Mouse (Mus musculus): ENCODE results near the gene Olfr1221. TPM values are rescaled to one million over a fixed set of nuclear protein-coding genes. Genes with fewer than 3 reads are reported as not detected.
"Not testable (repeated sequence)": the region's sequence is repeated elsewhere in the genome, so short reads cannot be mapped to it uniquely, and the experiment has no call there.

Olfr1221 gene
- total RNA-seq (2021): not detected

- intact Hi-C loops (cut with DNase I): no loop called here
- DNase-seq: no peak
Observed at GRCm38 (mm10) chr2:89117183-89117582, at the start of gene Olfr1221. Gene Olfr1221 (minus strand): TSS chr2:89117283.

- DNase-seq; intact Hi-C loops (cut with DNase I): not testable (repeated sequence)
Observed at GRCm38 (mm10) chr2:89164711-89165110, 47.6 kb upstream of the Olfr1221 start.

GRCm38 (mm10) chr2:89163991-89164390 is 46.9 kb upstream of the Olfr1221 start, which contains the start of gene Olfr1224-ps1:
Gene Olfr1224-ps1 (minus strand): TSS chr2:89164091.
- intact Hi-C loops (cut with DNase I); DNase-seq: not testable (repeated sequence)

DNA sequence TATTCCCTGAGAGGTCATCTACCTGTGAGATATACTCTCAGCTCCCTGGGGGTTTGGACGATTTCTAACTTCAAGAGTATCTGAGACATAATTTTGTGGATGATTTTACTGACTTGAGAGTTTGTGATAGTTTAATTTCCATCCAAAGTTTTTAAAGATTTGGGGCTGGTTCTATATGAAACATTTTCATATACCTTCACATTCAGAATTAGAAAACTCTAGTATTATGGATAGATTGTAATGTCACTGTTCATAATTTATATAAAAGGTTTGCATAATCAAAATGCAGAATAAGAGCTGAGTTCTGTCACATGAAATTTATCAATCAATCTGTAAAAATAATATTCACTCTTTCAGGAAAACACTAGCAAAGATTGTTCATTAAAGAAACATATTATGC is 34.4 kb upstream of the Olfr1221 start, which contains the start of gene Olfr1223:
TSS of gene Olfr1223 (minus strand) at position 101 of the 400 bp plus-strand sequence.
- no peak for DNase-seq
- intact Hi-C loops (cut with DNase I): no loop called here

DNA sequence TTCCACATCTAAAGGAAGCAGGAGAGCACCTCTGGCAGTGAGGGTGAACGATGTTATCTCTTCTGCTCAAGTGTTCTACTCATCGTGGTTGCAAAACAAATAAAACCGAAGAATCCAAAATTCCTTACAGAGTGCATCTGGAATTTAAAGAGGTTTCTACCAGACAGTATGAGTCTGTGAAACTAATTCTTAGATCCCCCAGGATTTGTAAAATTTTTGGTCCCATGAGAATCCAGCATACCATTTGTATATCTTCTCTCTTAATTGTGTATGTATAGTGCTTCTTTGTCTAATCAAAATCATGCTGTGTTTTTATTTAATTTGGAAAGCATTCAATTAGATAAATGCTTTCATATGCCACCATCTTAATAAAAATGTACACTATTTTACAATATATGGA is 15.9 kb upstream of the Olfr1221 start, which contains the start of gene Olfr1222:
TSS of gene Olfr1222 (minus strand) at position 101 of the 400 bp plus-strand sequence.
- intact Hi-C loops (cut with DNase I): no loop called here
- DNase-seq: no peak

GRCm38 (mm10) chr2:89106735-89107134 is 10.3 kb downstream of the Olfr1221 start, which contains the start of gene Olfr1220:
Gene Olfr1220 (minus strand): TSS chr2:89106835.
- intact Hi-C loops (cut with DNase I): no loop called here
- DNase-seq: no peak

- intact Hi-C loops (cut with DNase I): no loop called here
- no peak for DNase-seq
Observed at GRCm38 (mm10) chr2:89105651-89106050, 11.4 kb downstream of the Olfr1221 start.

- intact Hi-C loops (cut with DNase I): no loop called here
Observed at GRCm38 (mm10) chr2:89093848-89094247, 23.2 kb downstream of the Olfr1221 start.

DNA sequence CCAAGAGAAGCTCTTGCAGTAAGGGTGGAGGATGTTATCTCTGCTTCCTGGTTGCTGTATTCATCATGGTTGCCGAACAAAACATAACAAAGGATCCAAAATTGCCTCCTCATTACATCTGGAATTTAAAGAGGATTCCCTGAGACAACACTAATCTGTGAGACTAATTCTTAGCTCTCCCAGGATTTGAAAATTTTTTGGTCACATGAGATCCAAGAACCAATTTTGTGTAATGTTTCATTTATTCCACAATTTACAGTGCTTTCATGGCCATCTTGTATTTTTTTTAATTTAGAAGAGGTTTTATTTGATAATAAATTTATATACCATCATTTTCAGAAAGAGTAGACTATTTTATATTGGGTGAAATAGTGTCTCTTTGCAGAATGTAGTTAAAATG is 33.7 kb downstream of the Olfr1221 start, which contains the start of gene Olfr1219:
TSS of gene Olfr1219 (minus strand) at position 101 of the 400 bp plus-strand sequence.
- intact Hi-C loops (cut with DNase I): no loop called here
- DNase-seq: no peak

More at GRCm38 (mm10) chr2:89093848-89094247, 23.2 kb downstream of the Olfr1221 start:
- no peak for DNase-seq

DNA sequence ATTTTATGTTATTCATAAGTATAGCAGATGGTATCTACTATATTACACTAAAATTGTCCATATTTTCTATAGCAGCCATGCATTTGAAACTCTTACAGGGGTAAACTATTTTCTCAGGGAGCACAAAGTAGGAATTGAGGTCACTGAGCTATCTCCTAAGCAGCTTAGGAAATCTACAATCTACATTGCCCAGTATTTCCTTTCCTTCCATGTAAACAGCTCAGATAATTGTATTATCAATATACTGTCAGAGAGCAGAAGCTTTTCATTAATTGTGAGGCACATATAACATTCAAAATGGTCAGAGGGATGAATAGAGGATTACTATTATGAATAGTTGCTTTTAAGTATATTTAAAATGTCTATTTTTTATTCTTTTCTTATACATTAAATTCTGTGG is 35.6 kb downstream of the Olfr1221 start:
- DNase-seq: no peak
- intact Hi-C loops (cut with DNase I): no loop called here

- intact Hi-C loops (cut with DNase I): no loop called here
- no peak for DNase-seq
Observed at GRCm38 (mm10) chr2:89061087-89061486, 56.0 kb downstream of the Olfr1221 start, which contains the start of gene Olfr1218. Gene Olfr1218 (minus strand): TSS chr2:89061187.

Other genes starting within 250 kb of the Olfr1221 start
- gene Olfr1208, start 215.0 kb downstream of the Olfr1221 start, total RNA-seq (2021): not detected
- gene Olfr1209, start 202.1 kb downstream of the Olfr1221 start, total RNA-seq (2021): not detected
- not detected for gene Olfr1211, start 179.2 kb downstream of the Olfr1221 start, total RNA-seq (2021)
- gene Olfr1212, start 163.3 kb downstream of the Olfr1221 start, total RNA-seq (2021): not detected
- gene Gm13762, start 137.0 kb downstream of the Olfr1221 start, total RNA-seq (2021): not detected
- not detected for gene Olfr1214, start 124.6 kb downstream of the Olfr1221 start, total RNA-seq (2021)
- not detected for gene Olfr1215, start 110.3 kb downstream of the Olfr1221 start, total RNA-seq (2021)
- gene Olfr1216, start 98.9 kb downstream of the Olfr1221 start, total RNA-seq (2021): not detected
- not detected for gene Olfr1217, start 85.2 kb downstream of the Olfr1221 start, total RNA-seq (2021)
- gene Olfr1218, start 56.1 kb downstream of the Olfr1221 start, total RNA-seq (2021): not detected
- gene Olfr1219, start 33.8 kb downstream of the Olfr1221 start, total RNA-seq (2021): not detected
- not detected for gene Olfr1220, start 10.4 kb downstream of the Olfr1221 start, total RNA-seq (2021)
- gene Olfr1222, start 15.8 kb upstream of the Olfr1221 start, total RNA-seq (2021): not detected
- not detected for gene Olfr1223, start 34.3 kb upstream of the Olfr1221 start, total RNA-seq (2021)
- not detected for gene Olfr1224-ps1, start 46.8 kb upstream of the Olfr1221 start, total RNA-seq (2021)
- not detected for gene Olfr1225, start 57.4 kb upstream of the Olfr1221 start, total RNA-seq (2021)
- not detected for gene Olfr1226, start 82.8 kb upstream of the Olfr1221 start, total RNA-seq (2021)
- gene Olfr1228, start 136.8 kb upstream of the Olfr1221 start, total RNA-seq (2021): not detected
- not detected for gene Olfr1229, start 170.7 kb upstream of the Olfr1221 start, total RNA-seq (2021)
- not detected for gene Olfr1230, start 180.0 kb upstream of the Olfr1221 start, total RNA-seq (2021)
- not detected for gene Olfr1231, start 189.8 kb upstream of the Olfr1221 start, total RNA-seq (2021)
- not detected for gene Olfr1232, start 212.4 kb upstream of the Olfr1221 start, total RNA-seq (2021)
- not detected for gene Olfr1233, start 225.1 kb upstream of the Olfr1221 start, total RNA-seq (2021)
- not detected for gene Olfr1234, start 247.6 kb upstream of the Olfr1221 start, total RNA-seq (2021)

Data from left cerebral cortex, postnatal 4 days (tissue).